Mouse (Mus musculus) small intestine, adult 2 months (tissue): ENCODE results near the gene Taf7l. TPM values are rescaled to one million over a fixed set of nuclear protein-coding genes. Genes with fewer than 3 reads are reported as not detected.

ENCODE experiments used
- H3K27ac ChIP-seq: fragments of 200-500 bp; 2 replicates; pipeline ENCODE4 v1.5.1; 2012; ENCODE audit warnings: low read depth, low read length, control low read depth, inconsistent platforms; ENCODE audit not compliant: insufficient read depth
- H3K27me3 ChIP-seq: fragments of 200-500 bp; 2 replicates; pipeline ENCODE4 v1.6.1; 2012; ENCODE audit warnings: mild to moderate bottlenecking, moderate library complexity, low read length, inconsistent platforms; ENCODE audit not compliant: control insufficient read depth, insufficient read depth
- H3K36me3 ChIP-seq: fragments of 200-500 bp; 2 replicates; pipeline ENCODE4 v1.6.1; 2012; ENCODE audit warnings: mild to moderate bottlenecking, low read length, control low read depth, inconsistent platforms; ENCODE audit not compliant: control insufficient read depth, insufficient read depth
- H3K4me1 ChIP-seq: fragments of 200-500 bp; 2 replicates; pipeline ENCODE4 v1.6.1; 2012; ENCODE audit warnings: low read length, inconsistent platforms, mixed read lengths; ENCODE audit not compliant: control insufficient read depth, insufficient read depth, insufficient read length
- H3K4me3 ChIP-seq: fragments of 200-500 bp; 2 replicates; pipeline ENCODE4 v1.5.1; 2012; ENCODE audit warnings: low read depth, mild to moderate bottlenecking, control low read depth, inconsistent platforms, low read length, moderate library complexity
- CTCF ChIP-seq: fragments of 200-500 bp; IDR thresholded peaks from 2 replicates; pipeline ENCODE4 v1.5.1; 2012; ENCODE audit warnings: low read depth, mild to moderate bottlenecking, control low read depth, inconsistent platforms, low read length, moderate library complexity, mixed read lengths; ENCODE audit not compliant: insufficient replicate concordance, insufficient read length; ENCODE audit errors: extremely low read depth
- POLR2A ChIP-seq: fragments of 200-500 bp; IDR thresholded peaks from 2 replicates; pipeline ENCODE4 v1.6.1; 2012; ENCODE audit warnings: low read depth, mild to moderate bottlenecking, control low read depth, inconsistent platforms, low read length, moderate library complexity
- WGBS: fragments of 180-500 bp; shearing (Covaris S2); methylation state at CpG from one replicate; pipeline ENCODE4 v1.1.7; 2018; 5-methylcytosine and 5-hydroxymethylcytosine counted together
- polyA plus RNA-seq: library from polyadenylated mRNA; depleted of rRNA; stranded (reverse); fragments of >200 nt; gene quantifications from 2 replicates; pipeline ENCODE4 v1.2.3, GENCODE M21; 2012; rRNA removed

Taf7l gene
- polyA plus RNA-seq, 1 experiment = not detected

- H3K27me3 ChIP-seq = no peaks in the 10 kb centered on the region
- no peak overlapping the region for H3K27ac ChIP-seq
- no peak for TF ChIP-seq POLR2A
- TF ChIP-seq CTCF = no peak
- no peaks in the 10 kb centered on the region for H3K4me1 ChIP-seq
- no peak overlapping the region for H3K4me3 ChIP-seq
- WGBS = 71% methylated on average over 48 of the region's 67 CpGs
- no peaks in the 10 kb centered on the region for H3K36me3 ChIP-seq
Measured at GRCm38 (mm10) chrX:134474988-134475710, 1.1 kb downstream of the Taf7l start.

GRCm38 (mm10) chrX:134427307-134427706 is 49.0 kb downstream of the Taf7l start:
- no peak overlapping the region for H3K27ac ChIP-seq
- H3K27me3 ChIP-seq = no peaks in the 10 kb centered on the region
- no peaks in the 10 kb centered on the region for H3K36me3 ChIP-seq
- H3K4me1 ChIP-seq = no peaks in the 10 kb centered on the region
- H3K4me3 ChIP-seq = no peak overlapping the region
- TF ChIP-seq CTCF (no peak), POLR2A (no peak)
- WGBS = 55% methylated on average over 3 of the region's 3 CpGs

- Histone ChIP-seq H3K27me3 (no peaks in the 10 kb centered on the region), H3K4me3 (no peak overlapping the region), H3K36me3 (no peaks in the 10 kb centered on the region), H3K27ac (no peak overlapping the region), H3K4me1 (no peaks in the 10 kb centered on the region)
- WGBS = 54% methylated on average over 6 of the region's 6 CpGs
- TF ChIP-seq CTCF (no peak), POLR2A (no peak)
Measured at GRCm38 (mm10) chrX:134426819-134427218, 49.5 kb downstream of the Taf7l start.

- no peak for TF ChIP-seq CTCF
- no peak for TF ChIP-seq POLR2A
- Histone ChIP-seq H3K4me1 (no peaks in the 10 kb centered on the region), H3K27ac (no peak overlapping the region), H3K4me3 (no peak overlapping the region), H3K27me3 (no peaks in the 10 kb centered on the region), H3K36me3 (no peaks in the 10 kb centered on the region)
- WGBS = 80% methylated on average over 10 of the region's 10 CpGs
Measured at GRCm38 (mm10) chrX:134425798-134426197, 50.5 kb downstream of the Taf7l start.

GRCm38 (mm10) chrX:134424263-134424662 is 52.0 kb downstream of the Taf7l start:
- H3K4me3 ChIP-seq = no peak overlapping the region
- WGBS = 89% methylated on average over 5 of the region's 5 CpGs
- no peak for TF ChIP-seq POLR2A
- TF ChIP-seq CTCF = no peak

GRCm38 (mm10) chrX:134420097-134420496 is 56.2 kb downstream of the Taf7l start:
- Histone ChIP-seq H3K36me3 (no peaks in the 10 kb centered on the region), H3K4me1 (no peaks in the 10 kb centered on the region), H3K4me3 (no peak overlapping the region), H3K27me3 (no peaks in the 10 kb centered on the region), H3K27ac (no peak overlapping the region)
- 74% methylated on average over 5 of the region's 5 CpGs for WGBS
- TF ChIP-seq POLR2A = no peak
- TF ChIP-seq CTCF = no peak

More at GRCm38 (mm10) chrX:134424263-134424662, 52.0 kb downstream of the Taf7l start:
- Histone ChIP-seq H3K4me1 (no peaks in the 10 kb centered on the region), H3K27ac (no peak overlapping the region), H3K27me3 (no peaks in the 10 kb centered on the region), H3K36me3 (no peaks in the 10 kb centered on the region)

- H3K36me3 ChIP-seq = no peaks in the 10 kb centered on the region
- no peak overlapping the region for H3K4me3 ChIP-seq
- 67% methylated on average over 1 of the region's 1 CpGs for WGBS
- H3K27me3 ChIP-seq = no peaks in the 10 kb centered on the region
- no peaks in the 10 kb centered on the region for H3K4me1 ChIP-seq
- H3K27ac ChIP-seq = no peak overlapping the region
- no peak for TF ChIP-seq POLR2A
- no peak for TF ChIP-seq CTCF
Measured at GRCm38 (mm10) chrX:134412096-134412495, 64.2 kb downstream of the Taf7l start.

Other genes starting within 250 kb of the Taf7l start
- 2.6 and 4.4 TPM in 2 replicates for gene Trmt2b, start 199.5 kb downstream of the Taf7l start, polyA plus RNA-seq
- 0.11 and 0.37 TPM in 2 replicates for gene Tmem35a, start 181.3 kb downstream of the Taf7l start, polyA plus RNA-seq
- 0.29 and 0.94 TPM in 2 replicates for gene Cenpi, start 168.4 kb downstream of the Taf7l start, polyA plus RNA-seq
- 0.14 and 0.24 TPM in 2 replicates for gene Drp2, start 71.9 kb downstream of the Taf7l start, polyA plus RNA-seq
- gene Timm8a1, start 65.4 kb upstream of the Taf7l start, polyA plus RNA-seq = 0.27 and 0.66 TPM in 2 replicates
- 0.19 and 0.48 TPM in 2 replicates for gene Btk, start 107.1 kb upstream of the Taf7l start, polyA plus RNA-seq
- 48.0 and 60.3 TPM in 2 replicates for gene Rpl36a, start 109.2 kb upstream of the Taf7l start, polyA plus RNA-seq
- 0.65 and 0.98 TPM in 2 replicates for gene Gla, start 124.6 kb upstream of the Taf7l start, polyA plus RNA-seq
- gene Hnrnph2, start 124.7 kb upstream of the Taf7l start, polyA plus RNA-seq = 1.1 and 3.8 TPM in 2 replicates
- 0.14 and 0.15 TPM in 2 replicates for gene Armcx4, start 210.0 kb upstream of the Taf7l start, polyA plus RNA-seq
- 0.18 and 0.44 TPM in 2 replicates for gene Armcx1, start 241.5 kb upstream of the Taf7l start, polyA plus RNA-seq